Mouse (Mus musculus) mature B cell (primary cell): Measurements from ENCODE around the gene Ankrd60.

Source experiments
- in situ Hi-C: fragments of 300-500 bp; cut with MboI; formaldehyde crosslinking; loops from 2 replicates; pipeline ENCODE4 v1.14.3; 2019

Gene Ankrd60

DNA sequence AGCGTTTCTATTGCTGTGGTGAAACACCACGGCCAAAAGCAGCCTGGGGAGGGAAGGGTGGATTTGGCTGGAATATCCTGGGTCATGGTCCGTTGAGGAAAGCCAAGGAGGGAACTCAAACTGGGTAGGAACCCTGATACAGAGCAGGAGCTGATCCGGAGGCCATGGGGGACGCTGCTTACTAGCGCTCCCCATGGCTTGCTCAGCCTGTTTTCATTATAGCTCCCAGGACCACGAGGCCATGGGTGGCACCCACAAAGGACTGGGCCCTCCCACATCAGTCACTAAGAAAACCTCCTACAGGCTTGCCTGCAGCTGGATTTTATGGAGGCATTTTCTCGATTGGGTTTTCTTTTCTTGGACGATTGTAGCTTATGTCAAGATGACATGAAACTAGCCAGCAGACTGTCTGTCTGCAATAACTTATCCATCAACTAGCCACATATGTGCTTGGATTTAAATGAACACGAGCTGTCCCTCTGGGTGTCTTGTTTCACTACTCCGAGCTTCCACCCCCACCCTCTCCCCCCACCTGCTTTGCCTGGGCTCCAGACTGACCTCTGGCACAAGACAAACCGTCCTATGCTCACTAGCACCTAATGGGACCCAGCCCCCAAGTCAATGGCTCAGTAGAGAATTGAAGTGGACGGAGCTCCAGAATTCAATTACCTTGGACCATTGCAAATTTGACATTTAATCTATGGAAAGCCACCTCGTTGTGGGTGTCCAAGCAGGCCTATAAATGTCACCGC, 45.3 kb downstream of the Ankrd60 start:
- in situ Hi-C loops: no loop called here

DNA sequence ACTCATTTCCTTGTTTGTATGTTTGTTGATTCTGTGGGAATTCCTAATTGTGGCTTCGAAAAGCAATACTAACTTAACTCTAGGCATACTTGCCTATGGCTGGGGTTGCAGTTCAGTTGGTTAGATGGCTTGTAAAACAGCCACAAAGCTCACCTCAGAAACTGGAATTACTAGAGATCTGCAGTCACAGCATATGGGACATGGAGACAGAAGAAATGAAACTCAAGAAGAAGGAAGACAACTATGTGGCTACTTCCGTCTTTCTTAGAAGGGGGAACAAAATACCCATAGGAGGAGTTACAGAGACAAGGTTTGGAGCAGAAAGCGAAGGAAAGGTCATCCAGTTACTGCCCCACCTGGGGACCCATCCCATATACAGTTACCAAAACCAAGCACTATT, 49.7 kb downstream of the Ankrd60 start:
- in situ Hi-C loops: no loop called here

DNA sequence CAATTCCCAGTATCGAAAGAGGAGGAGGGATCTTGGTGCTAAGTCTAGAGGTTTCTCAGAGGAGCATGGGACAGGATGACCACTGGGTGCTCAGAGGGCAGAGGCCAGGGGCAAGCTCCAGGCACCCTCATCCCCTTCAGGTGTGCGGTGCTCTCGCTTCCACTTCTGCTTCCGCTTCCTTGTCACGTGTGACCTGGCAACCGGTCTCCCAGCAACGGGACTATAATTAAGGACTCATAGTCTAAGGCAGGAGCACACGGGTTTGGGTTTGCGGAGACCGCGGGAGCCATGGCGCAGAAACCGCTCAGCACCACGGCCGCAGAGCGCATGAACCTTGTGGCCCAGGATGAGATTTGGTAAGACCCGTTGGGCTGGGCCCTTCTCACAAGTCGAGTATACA, 55.8 kb downstream of the Ankrd60 start, which contains the start of gene 1700021F07Rik:
1700021F07Rik (plus strand) TSS at position 211 of the 400 bp plus-strand sequence.
- in situ Hi-C loops: no loop called here
